Mouse (Mus musculus): ENCODE results near the gene Olfr709-ps1. TPM values are rescaled to one million over a fixed set of nuclear protein-coding genes. Genes with fewer than 3 reads are reported as not detected.
"Not testable (repeated sequence)": the region's sequence is repeated elsewhere in the genome, so short reads cannot be mapped to it uniquely, and the experiment has no call there.

Olfr709-ps1 gene
- polyA plus RNA-seq (2016; fragmentation: Nextera tagmentation; extraction: Ambion mirVana) = not detected in 2 replicates

DNA sequence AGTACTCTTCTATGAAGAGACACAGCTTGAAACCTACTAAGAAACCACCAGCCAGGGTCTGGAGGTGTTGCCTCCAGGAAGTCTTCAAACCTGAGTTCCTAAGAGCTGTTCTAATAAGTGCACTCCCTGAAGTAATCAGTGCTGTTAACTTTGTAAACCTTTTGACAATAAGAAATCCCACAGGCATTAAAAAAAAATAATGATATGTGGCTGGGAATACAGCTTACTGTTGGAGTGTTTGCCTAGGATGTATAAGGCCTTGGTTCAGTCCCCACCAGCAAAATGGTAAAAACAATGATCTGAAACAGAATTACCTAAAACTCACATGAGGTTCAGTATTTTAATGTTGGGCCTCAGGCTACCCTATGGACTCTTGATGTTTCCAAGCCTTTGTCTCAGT, at the start of gene Olfr709-ps1:
TSS of gene Olfr709-ps1 (minus strand) at position 101 of the 400 bp plus-strand sequence.
- Histone ChIP-seq H3K27me3 (replicated peaks) (no peaks in the 10 kb centered on the region), H3K27ac (no peak within 1 kb of the TSS), H3K4me3 (no peak within 1 kb of the TSS), H3K9ac (no peak within 1 kb of the TSS), H3K9me3 (no peaks in the 10 kb centered on the region), H3K36me3 (no peaks in the 10 kb centered on the region), H3K4me1 (no peaks in the 10 kb centered on the region), H3K4me2 (replicated peaks) (no peak within 1 kb of the TSS)
- ATAC-seq (ENCODE audit: low FRiP score, low read depth) = no peak

GRCm38 (mm10) chr7:106975353-106975752, 43.3 kb upstream of the Olfr709-ps1 start, which contains the start of gene Olfr711:
Olfr711 (minus strand) TSS chr7:106975453.
- H3K4me3 ChIP-seq = no peak within 1 kb of the TSS
- no peaks in the 10 kb centered on the region for H3K36me3 ChIP-seq
- H3K9ac ChIP-seq = no peak within 1 kb of the TSS
- no peak for ATAC-seq (ENCODE audit: low FRiP score, low read depth)
- H3K4me2 ChIP-seq (replicated peaks) = no peak within 1 kb of the TSS
- no peaks in the 10 kb centered on the region for H3K27me3 ChIP-seq (replicated peaks)
- no peaks in the 10 kb centered on the region for H3K4me1 ChIP-seq
- no peak within 1 kb of the TSS for H3K27ac ChIP-seq
- no peaks in the 10 kb centered on the region for H3K9me3 ChIP-seq
- WGBS = 69% methylated on average over 1 of the region's 1 CpGs

DNA sequence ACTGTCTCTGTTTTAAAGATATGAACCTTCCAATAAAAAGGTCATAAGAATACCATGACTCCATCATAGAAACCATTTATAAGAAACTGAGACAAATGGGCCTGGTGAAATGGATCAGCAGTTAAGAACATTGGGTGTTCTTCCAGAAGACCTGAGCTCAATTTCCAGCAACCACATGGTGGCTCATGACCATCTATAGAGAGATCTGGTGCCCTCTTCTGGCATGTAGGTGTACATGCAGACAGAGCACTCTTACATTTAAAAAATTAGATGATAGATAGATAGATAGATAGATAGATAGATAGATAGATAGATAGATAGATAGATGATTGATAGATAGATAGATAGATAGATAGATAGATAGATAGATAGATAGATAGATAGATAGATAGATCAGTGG, 35.5 kb upstream of the Olfr709-ps1 start:
- H3K27ac ChIP-seq; H3K36me3 ChIP-seq; H3K27me3 ChIP-seq (replicated peaks); H3K9ac ChIP-seq; H3K4me3 ChIP-seq; ATAC-seq (ENCODE audit: low FRiP score, low read depth); H3K4me2 ChIP-seq (replicated peaks); H3K4me1 ChIP-seq; H3K9me3 ChIP-seq: not testable (repeated sequence)

DNA sequence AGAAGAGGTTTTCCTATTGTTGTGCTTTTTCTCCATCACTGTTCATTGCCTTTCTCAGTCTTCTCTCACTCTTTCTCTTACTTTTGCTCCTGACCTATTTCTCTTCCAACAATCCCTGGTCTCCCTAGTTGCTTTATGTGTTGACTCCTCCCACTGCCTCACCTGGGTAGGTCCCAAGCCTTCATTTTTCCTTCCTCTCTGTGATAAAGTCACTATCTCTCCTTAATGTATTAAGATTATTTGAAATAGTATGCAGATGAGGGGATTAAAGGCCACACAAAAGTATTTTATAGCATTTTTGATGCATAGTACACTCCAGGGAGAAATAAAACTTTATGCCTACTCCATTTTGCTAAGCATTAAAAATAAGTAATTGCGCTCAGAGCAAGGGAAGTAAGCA, 31.8 kb upstream of the Olfr709-ps1 start, which contains the start of gene Olfr6:
TSS of gene Olfr6 (minus strand) at position 101 of the 400 bp plus-strand sequence.
- ATAC-seq (ENCODE audit: low FRiP score, low read depth) = no peak
- WGBS = 84% methylated on average over 1 of the region's 1 CpGs
- Histone ChIP-seq H3K4me1 (no peaks in the 10 kb centered on the region), H3K36me3 (no peaks in the 10 kb centered on the region), H3K4me2 (replicated peaks) (no peak within 1 kb of the TSS), H3K27ac (no peak within 1 kb of the TSS), H3K9ac (no peak within 1 kb of the TSS), H3K27me3 (replicated peaks) (no peaks in the 10 kb centered on the region), H3K4me3 (no peak within 1 kb of the TSS), H3K9me3 (no peaks in the 10 kb centered on the region)

DNA sequence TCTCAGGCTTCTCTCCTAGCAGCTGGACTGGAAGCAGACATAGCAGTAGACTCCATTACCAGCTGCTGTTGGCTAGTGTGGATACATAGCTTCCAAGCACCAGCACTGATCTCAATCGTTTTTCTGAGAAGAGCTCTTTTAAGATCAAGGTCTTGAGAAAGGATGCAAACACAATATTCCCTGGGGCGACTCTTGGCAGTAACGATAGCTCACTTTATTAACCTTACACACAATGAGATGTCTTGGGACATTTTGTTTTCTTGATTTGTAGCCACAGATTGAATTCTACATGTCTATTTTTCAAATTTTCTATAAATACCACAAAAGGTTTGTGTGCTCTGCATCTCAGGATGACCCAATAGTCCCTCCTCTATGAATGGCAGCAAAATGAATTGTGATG, 16.2 kb upstream of the Olfr709-ps1 start, which contains the start of gene Olfr710:
TSS of gene Olfr710 (minus strand) at position 101 of the 400 bp plus-strand sequence.
- no peak within 1 kb of the TSS for H3K27ac ChIP-seq
- no peaks in the 10 kb centered on the region for H3K9me3 ChIP-seq
- no peak within 1 kb of the TSS for H3K4me3 ChIP-seq
- no peaks in the 10 kb centered on the region for H3K4me1 ChIP-seq
- H3K4me2 ChIP-seq (replicated peaks) = no peak within 1 kb of the TSS
- ATAC-seq (ENCODE audit: low FRiP score, low read depth) = no peak
- H3K9ac ChIP-seq = no peak within 1 kb of the TSS
- 75% methylated on average over 3 of the region's 3 CpGs for WGBS
- no peaks in the 10 kb centered on the region for H3K27me3 ChIP-seq (replicated peaks)
- H3K36me3 ChIP-seq = no peaks in the 10 kb centered on the region

GRCm38 (mm10) chr7:106920961-106921360, 11.1 kb downstream of the Olfr709-ps1 start:
- 85% methylated on average over 7 of the region's 7 CpGs for WGBS
- not testable (repeated sequence) for H3K4me1 ChIP-seq; H3K27me3 ChIP-seq (replicated peaks); H3K27ac ChIP-seq; ATAC-seq (ENCODE audit: low FRiP score, low read depth); H3K9me3 ChIP-seq; H3K36me3 ChIP-seq; H3K9ac ChIP-seq; H3K4me3 ChIP-seq; H3K4me2 ChIP-seq (replicated peaks)

GRCm38 (mm10) chr7:106907676-106908075, 24.3 kb downstream of the Olfr709-ps1 start, which contains the start of gene Olfr1532-ps1:
Olfr1532-ps1 (plus strand) TSS chr7:106908001.
- whole genome bisulfite sequencing = 78% methylated on average over 2 of the region's 2 CpGs

GRCm38 (mm10) chr7:106901141-106901540, 30.9 kb downstream of the Olfr709-ps1 start, which contains the start of gene Olfr707:
Olfr707 (minus strand) TSS chr7:106901241.
- not testable (repeated sequence) for H3K36me3 ChIP-seq; H3K4me2 ChIP-seq (replicated peaks); H3K4me1 ChIP-seq; H3K4me3 ChIP-seq; H3K27me3 ChIP-seq (replicated peaks); H3K9ac ChIP-seq; H3K27ac ChIP-seq; ATAC-seq (ENCODE audit: low FRiP score, low read depth); H3K9me3 ChIP-seq
- WGBS = 90% methylated on average over 3 of the region's 3 CpGs

More at GRCm38 (mm10) chr7:106907676-106908075, 24.3 kb downstream of the Olfr709-ps1 start, which contains the start of gene Olfr1532-ps1:
- H3K9me3 ChIP-seq = no peaks in the 10 kb centered on the region
- H3K4me1 ChIP-seq = no peaks in the 10 kb centered on the region
- no peaks in the 10 kb centered on the region for H3K27me3 ChIP-seq (replicated peaks)
- no peak within 1 kb of the TSS for H3K27ac ChIP-seq
- H3K4me2 ChIP-seq (replicated peaks) = no peak within 1 kb of the TSS
- ATAC-seq (ENCODE audit: low FRiP score, low read depth) = no peak
- no peaks in the 10 kb centered on the region for H3K36me3 ChIP-seq
- H3K9ac ChIP-seq = no peak within 1 kb of the TSS
- no peak within 1 kb of the TSS for H3K4me3 ChIP-seq

DNA sequence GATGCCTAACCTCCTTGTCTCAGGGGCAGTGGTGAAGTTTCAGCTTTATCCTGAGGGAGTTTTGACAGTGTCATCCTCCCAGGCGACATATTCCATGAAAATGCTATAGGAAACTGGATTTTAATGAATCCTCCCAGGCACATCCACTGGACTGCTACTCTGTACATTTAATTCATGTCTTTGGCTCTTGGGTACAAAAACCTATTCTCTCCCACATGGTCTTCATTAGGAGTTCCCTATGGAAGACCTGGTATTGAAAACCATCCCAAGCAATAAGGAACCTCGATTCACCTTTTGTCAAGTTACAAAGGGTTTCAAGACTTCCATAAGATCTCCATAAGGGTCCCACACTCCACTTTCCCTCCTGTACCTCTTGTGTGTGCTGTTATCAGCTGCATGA, 44.0 kb downstream of the Olfr709-ps1 start, which contains the start of gene Olfr706:
TSS of gene Olfr706 (minus strand) at position 101 of the 400 bp plus-strand sequence.
- whole genome bisulfite sequencing = 86% methylated on average over 2 of the region's 2 CpGs
- H3K4me2 ChIP-seq (replicated peaks) = no peak within 1 kb of the TSS
- no peak within 1 kb of the TSS for H3K27ac ChIP-seq
- no peak for ATAC-seq (ENCODE audit: low FRiP score, low read depth)
- no peaks in the 10 kb centered on the region for H3K4me1 ChIP-seq
- H3K9me3 ChIP-seq = no peaks in the 10 kb centered on the region
- H3K27me3 ChIP-seq (replicated peaks) = no peaks in the 10 kb centered on the region
- H3K4me3 ChIP-seq = no peak within 1 kb of the TSS
- H3K9ac ChIP-seq = no peak within 1 kb of the TSS
- H3K36me3 ChIP-seq = no peaks in the 10 kb centered on the region

- WGBS = 84% methylated on average over 3 of the region's 3 CpGs
Observed at GRCm38 (mm10) chr7:106876791-106877190, 55.2 kb downstream of the Olfr709-ps1 start, which contains the start of gene Olfr705. Olfr705 (minus strand) TSS chr7:106876891.

More at GRCm38 (mm10) chr7:106876791-106877190, 55.2 kb downstream of the Olfr709-ps1 start, which contains the start of gene Olfr705:
- Histone ChIP-seq H3K9me3 (no peaks in the 10 kb centered on the region), H3K27me3 (replicated peaks) (no peaks in the 10 kb centered on the region), H3K4me2 (replicated peaks) (no peak within 1 kb of the TSS), H3K4me1 (no peaks in the 10 kb centered on the region), H3K36me3 (no peaks in the 10 kb centered on the region), H3K9ac (no peak within 1 kb of the TSS), H3K4me3 (no peak within 1 kb of the TSS), H3K27ac (no peak within 1 kb of the TSS)
- ATAC-seq (ENCODE audit: low FRiP score, low read depth) = no peak

Other genes with a start within 250 kb of the Olfr709-ps1 start
- gene Olfr694, start 240.4 kb downstream of the Olfr709-ps1 start, polyA plus RNA-seq (2016; fragmentation: Nextera tagmentation; extraction: Ambion mirVana) = not detected in 2 replicates
- not detected in 2 replicates for gene Olfr695, start 215.8 kb downstream of the Olfr709-ps1 start, polyA plus RNA-seq (2016; fragmentation: Nextera tagmentation; extraction: Ambion mirVana)
- gene Olfr697, start 189.8 kb downstream of the Olfr709-ps1 start, polyA plus RNA-seq (2016; fragmentation: Nextera tagmentation; extraction: Ambion mirVana) = not detected in 2 replicates
- gene Olfr698, start 176.8 kb downstream of the Olfr709-ps1 start, polyA plus RNA-seq (2016; fragmentation: Nextera tagmentation; extraction: Ambion mirVana) = not detected in 2 replicates
- not detected in 2 replicates for gene Olfr699, start 139.0 kb downstream of the Olfr709-ps1 start, polyA plus RNA-seq (2016; fragmentation: Nextera tagmentation; extraction: Ambion mirVana)
- not detected in 2 replicates for gene Olfr700, start 123.4 kb downstream of the Olfr709-ps1 start, polyA plus RNA-seq (2016; fragmentation: Nextera tagmentation; extraction: Ambion mirVana)
- not detected in 2 replicates for gene Olfr701, start 118.1 kb downstream of the Olfr709-ps1 start, polyA plus RNA-seq (2016; fragmentation: Nextera tagmentation; extraction: Ambion mirVana)
- not detected in 2 replicates for gene Olfr702, start 98.3 kb downstream of the Olfr709-ps1 start, polyA plus RNA-seq (2016; fragmentation: Nextera tagmentation; extraction: Ambion mirVana)
- gene Olfr703, start 88.9 kb downstream of the Olfr709-ps1 start, polyA plus RNA-seq (2016; fragmentation: Nextera tagmentation; extraction: Ambion mirVana) = not detected in 2 replicates
- gene Olfr704, start 69.0 kb downstream of the Olfr709-ps1 start, polyA plus RNA-seq (2016; fragmentation: Nextera tagmentation; extraction: Ambion mirVana) = not detected in 2 replicates
- gene Olfr705, start 55.3 kb downstream of the Olfr709-ps1 start, polyA plus RNA-seq (2016; fragmentation: Nextera tagmentation; extraction: Ambion mirVana) = not detected in 2 replicates
- not detected in 2 replicates for gene Olfr706, start 44.1 kb downstream of the Olfr709-ps1 start, polyA plus RNA-seq (2016; fragmentation: Nextera tagmentation; extraction: Ambion mirVana)
- gene Olfr707, start 31.0 kb downstream of the Olfr709-ps1 start, polyA plus RNA-seq (2016; fragmentation: Nextera tagmentation; extraction: Ambion mirVana) = not detected in 2 replicates
- not detected in 2 replicates for gene Olfr1532-ps1, start 24.2 kb downstream of the Olfr709-ps1 start, polyA plus RNA-seq (2016; fragmentation: Nextera tagmentation; extraction: Ambion mirVana)
- not detected in 2 replicates for gene Olfr710, start 16.1 kb upstream of the Olfr709-ps1 start, polyA plus RNA-seq (2016; fragmentation: Nextera tagmentation; extraction: Ambion mirVana)
- gene Olfr6, start 31.7 kb upstream of the Olfr709-ps1 start, polyA plus RNA-seq (2016; fragmentation: Nextera tagmentation; extraction: Ambion mirVana) = not detected in 2 replicates
- gene Olfr711, start 43.2 kb upstream of the Olfr709-ps1 start, polyA plus RNA-seq (2016; fragmentation: Nextera tagmentation; extraction: Ambion mirVana) = not detected in 2 replicates
- not detected in 2 replicates for gene Olfr2, start 73.9 kb upstream of the Olfr709-ps1 start, polyA plus RNA-seq (2016; fragmentation: Nextera tagmentation; extraction: Ambion mirVana)
- gene Olfr713, start 99.0 kb upstream of the Olfr709-ps1 start, polyA plus RNA-seq (2016; fragmentation: Nextera tagmentation; extraction: Ambion mirVana) = not detected in 2 replicates
- not detected in 2 replicates for gene Olfr714, start 138.8 kb upstream of the Olfr709-ps1 start, polyA plus RNA-seq (2016; fragmentation: Nextera tagmentation; extraction: Ambion mirVana)
- gene Olfr17, start 161.0 kb upstream of the Olfr709-ps1 start, polyA plus RNA-seq (2016; fragmentation: Nextera tagmentation; extraction: Ambion mirVana) = not detected in 2 replicates
- not detected in 2 replicates for gene Olfr715b, start 178.2 kb upstream of the Olfr709-ps1 start, polyA plus RNA-seq (2016; fragmentation: Nextera tagmentation; extraction: Ambion mirVana)
- gene Olfr715, start 198.9 kb upstream of the Olfr709-ps1 start, polyA plus RNA-seq (2016; fragmentation: Nextera tagmentation; extraction: Ambion mirVana) = not detected in 2 replicates
- not detected in 2 replicates for gene Olfr716, start 206.1 kb upstream of the Olfr709-ps1 start, polyA plus RNA-seq (2016; fragmentation: Nextera tagmentation; extraction: Ambion mirVana)
- gene Nlrp14, start 234.8 kb upstream of the Olfr709-ps1 start, polyA plus RNA-seq (2016; fragmentation: Nextera tagmentation; extraction: Ambion mirVana) = not detected in 2 replicates

Data from neural tube, embryonic 12.5 days (tissue).